ENCODE assay signal across 8 mouse cellular contexts in genomic region chr5:124093852-124094604, GRCm38 (mm10). TPM values are rescaled to one million over a fixed set of nuclear protein-coding genes. Genes with fewer than 3 reads are reported as not detected.
DNase-seq lines count a peak whose midpoint lies in the region; ATAC-seq and TF ChIP-seq lines count a peak whose summit lies in the region.

No protein-coding gene starts in this region.

- H3K9ac ChIP-seq in hindbrain, embryonic 15.5 days, result no peak overlapping the region
- peak overlapping the region; percentile 11; the same call in 1 of the 2 replicates for H3K9ac ChIP-seq in liver, postnatal 0 days (replicated peaks)
- no peak overlapping the region for H3K9ac ChIP-seq in forebrain, embryonic 15.5 days (replicated peaks)

- H3K27me3 ChIP-seq in cerebellum, adult 2 months (ENCODE audit: control insufficient read depth, insufficient read depth, low read length), result no peaks in the 10 kb centered on the region
- H3K27me3 ChIP-seq in hindbrain, embryonic 15.5 days, result no peaks in the 10 kb centered on the region
- peaks cover 29% of the 10 kb centered on the region for H3K27me3 ChIP-seq in hindbrain, embryonic 10.5 days (ENCODE audit: insufficient read depth, poor library complexity, severe bottlenecking)
- H3K27me3 ChIP-seq in liver, postnatal 0 days (ENCODE audit: insufficient read depth, low read length), result no peaks in the 10 kb centered on the region
- peaks cover 4% of the 10 kb centered on the region; the same call in 1 of the 2 replicates for H3K27me3 ChIP-seq in forebrain, embryonic 15.5 days

- WGBS in cerebellum, adult 2 months, result 72% methylated on average over 12 of the region's 12 CpGs
- 91% methylated on average over 12 of the region's 12 CpGs for WGBS in hindbrain, embryonic 15.5 days
- 85% methylated on average over 12 of the region's 12 CpGs for WGBS in hindbrain, embryonic 10.5 days
- 92% methylated on average over 12 of the region's 12 CpGs for WGBS in bone marrow, adult 2 months
- 87% methylated on average over 12 of the region's 12 CpGs for WGBS in liver, postnatal 0 days (ENCODE audit: insufficient replicate concordance)
- 79% methylated on average over 12 of the region's 12 CpGs for WGBS in forebrain, embryonic 15.5 days

- peak overlapping the region; percentile 63 for H3K4me2 ChIP-seq in hindbrain, embryonic 15.5 days
- H3K4me2 ChIP-seq in liver, postnatal 0 days (ENCODE audit: low read depth, low read length), result peak overlapping the region; percentile 99
- H3K4me2 ChIP-seq in forebrain, embryonic 15.5 days (replicated peaks), result no peak overlapping the region

- no peak for TF ChIP-seq POLR2A in cerebellum, adult 2 months (IDR thresholded peaks at IDR 0.05; ENCODE audit: borderline replicate concordance, insufficient read depth, low read length)
- no peak for TF ChIP-seq POLR2A in bone marrow, adult 2 months (IDR thresholded peaks at IDR 0.05; ENCODE audit: borderline replicate concordance, control insufficient read depth, low read depth, low read length)

- no peaks in the 10 kb centered on the region for H3K9me3 ChIP-seq in hindbrain, embryonic 15.5 days
- no peaks in the 10 kb centered on the region for H3K9me3 ChIP-seq in hindbrain, embryonic 10.5 days
- H3K9me3 ChIP-seq in liver, postnatal 0 days (ENCODE audit: low read length), result no peaks in the 10 kb centered on the region
- H3K9me3 ChIP-seq in forebrain, embryonic 15.5 days, result no peaks in the 10 kb centered on the region

- no peaks in the 10 kb centered on the region for H3K36me3 ChIP-seq in hindbrain, embryonic 15.5 days
- no peaks in the 10 kb centered on the region for H3K36me3 ChIP-seq in hindbrain, embryonic 10.5 days
- H3K36me3 ChIP-seq in liver, postnatal 0 days (replicated peaks; ENCODE audit: insufficient read depth, low read length), result peaks cover 3% of the 10 kb centered on the region
- H3K36me3 ChIP-seq in forebrain, embryonic 15.5 days, result no peaks in the 10 kb centered on the region

- peak overlapping the region; percentile 32 for H3K4me3 ChIP-seq in cerebellum, adult 2 months (replicated peaks; ENCODE audit: insufficient read depth, low read depth, low read length)
- no peak overlapping the region for H3K4me3 ChIP-seq in hindbrain, embryonic 15.5 days
- no peak overlapping the region; the same call in 1 of the 2 replicates for H3K4me3 ChIP-seq in hindbrain, embryonic 10.5 days
- H3K4me3 ChIP-seq in bone marrow, adult 2 months (replicated peaks; ENCODE audit: control insufficient read depth, low read depth, low read length), result peak overlapping the region; percentile 76
- peak overlapping the region; percentile 71 for H3K4me3 ChIP-seq in liver, postnatal 0 days (ENCODE audit: low read depth, low read length)
- no peak overlapping the region for H3K4me3 ChIP-seq in forebrain, embryonic 15.5 days

- TF ChIP-seq EP300 in liver, postnatal 0 days (IDR thresholded peaks at IDR 0.05; ENCODE audit: low read depth), result no peak

- H3K27ac ChIP-seq in cerebellum, adult 2 months (ENCODE audit: insufficient read depth, low read length), result peak overlapping the region; percentile 57
- no peak overlapping the region for H3K27ac ChIP-seq in hindbrain, embryonic 15.5 days (replicated peaks)
- no peak overlapping the region for H3K27ac ChIP-seq in hindbrain, embryonic 10.5 days
- peak overlapping the region; percentile 47; the same call in 1 of the 2 replicates for H3K27ac ChIP-seq in bone marrow, adult 2 months (ENCODE audit: control insufficient read depth, insufficient read depth, low read depth, low read length, poor library complexity)
- H3K27ac ChIP-seq in liver, postnatal 0 days (ENCODE audit: low read depth), result no peak overlapping the region
- H3K27ac ChIP-seq in forebrain, embryonic 15.5 days (replicated peaks), result no peak overlapping the region

- H3K4me1 ChIP-seq in cerebellum, adult 2 months (ENCODE audit: control insufficient read depth, insufficient read depth, low read length), result peaks cover 22% of the 10 kb centered on the region
- peaks cover 13% of the 10 kb centered on the region for H3K4me1 ChIP-seq in hindbrain, embryonic 15.5 days (replicated peaks)
- peaks cover 29% of the 10 kb centered on the region for H3K4me1 ChIP-seq in hindbrain, embryonic 10.5 days (replicated peaks)
- peaks cover 4% of the 10 kb centered on the region for H3K4me1 ChIP-seq in bone marrow, adult 2 months (ENCODE audit: control insufficient read depth, insufficient read depth, low read length)
- H3K4me1 ChIP-seq in liver, postnatal 0 days (ENCODE audit: insufficient read depth), result peaks cover 34% of the 10 kb centered on the region
- H3K4me1 ChIP-seq in forebrain, embryonic 15.5 days, result peaks cover 22% of the 10 kb centered on the region

- DNase-seq in cerebellum, adult 2 months, result peak in 1 of 2 experiments; percentile 26
- no peak for DNase-seq in cerebellum, postnatal 4 days (ENCODE audit: low spot score in 2 of 2)
- DNase-seq in hindbrain, embryonic 10.5 days (ENCODE audit: low spot score), result no peak
- no peak for DNase-seq in liver, postnatal 0 days
- DNase-seq in embryo, embryonic 10 days (ENCODE audit: low spot score), result no peak

- no peak for TF ChIP-seq CTCF in cerebellum, adult 2 months (IDR thresholded peaks at IDR 0.05; ENCODE audit: borderline replicate concordance, insufficient read depth, low read depth, low read length)
- no peak for TF ChIP-seq CTCF in bone marrow, adult 2 months (IDR thresholded peaks at IDR 0.05; ENCODE audit: control insufficient read depth, insufficient read depth, low read length)
- no peak for TF ChIP-seq CTCF in liver, postnatal 0 days (IDR thresholded peaks at IDR 0.05; ENCODE audit: low read depth)

- no peak for ATAC-seq in hindbrain, embryonic 15.5 days (ENCODE audit: low FRiP score, low read depth)
- no peak for ATAC-seq in liver, postnatal 0 days
- no peak for ATAC-seq in forebrain, embryonic 15.5 days (replicated peaks)

RNA-seq across cellular contexts. Expression of gene Abcb9, which starts 1.6 kb away (rescaled TPM):
- polyA plus RNA-seq in cerebellum, adult 2 months (2012; rRNA removed), result 34.7 and 37.1 TPM in 2 replicates
- 21.5 and 23.5 TPM in 2 replicates for polyA plus RNA-seq in hindbrain, embryonic 15.5 days (2015; fragmentation: Nextera tagmentation; extraction: Ambion mirVana)
- 1.3 and 1.9 TPM in 2 replicates for polyA plus RNA-seq in hindbrain, embryonic 10.5 days (2016; fragmentation: Nextera tagmentation; extraction: Ambion mirVana)
- polyA plus RNA-seq in bone marrow, adult 2 months (2011; ENCODE audit: insufficient read depth, insufficient read length, low replicate concordance, missing spikeins), result 5.9 and 7.4 TPM in 2 replicates
- 3.7 and 3.8 TPM in 2 replicates for polyA plus RNA-seq in liver, postnatal 0 days (2015; fragmentation: Nextera tagmentation; extraction: Ambion mirVana)
- 10.9 TPM in 2 replicates for polyA plus RNA-seq in forebrain, embryonic 15.5 days (2015; fragmentation: Nextera tagmentation; extraction: Ambion mirVana)

RNA-seq across cellular contexts. Expression of gene Ogfod2, which starts 18.1 kb away (rescaled TPM):
- 47.2 and 52.7 TPM in 2 replicates for polyA plus RNA-seq in cerebellum, adult 2 months (2012; rRNA removed)
- 36.9 and 37.5 TPM in 2 replicates for polyA plus RNA-seq in hindbrain, embryonic 15.5 days (2015; fragmentation: Nextera tagmentation; extraction: Ambion mirVana)
- 20.9 and 23.9 TPM in 2 replicates for polyA plus RNA-seq in hindbrain, embryonic 10.5 days (2016; fragmentation: Nextera tagmentation; extraction: Ambion mirVana)
- 14.8 and 35.5 TPM in 2 replicates for polyA plus RNA-seq in bone marrow, adult 2 months (2011; ENCODE audit: insufficient read depth, insufficient read length, low replicate concordance, missing spikeins)
- polyA plus RNA-seq in liver, postnatal 0 days (2015; fragmentation: Nextera tagmentation; extraction: Ambion mirVana), result 14.9 and 16.8 TPM in 2 replicates
- 34.7 and 35.0 TPM in 2 replicates for polyA plus RNA-seq in forebrain, embryonic 15.5 days (2015; fragmentation: Nextera tagmentation; extraction: Ambion mirVana)

RNA-seq across cellular contexts. Expression of gene Arl6ip4, which starts 21.9 kb away (rescaled TPM):
- polyA plus RNA-seq in cerebellum, adult 2 months (2012; rRNA removed), result 81.6 and 91.0 TPM in 2 replicates
- 78.4 and 81.6 TPM in 2 replicates for polyA plus RNA-seq in hindbrain, embryonic 15.5 days (2015; fragmentation: Nextera tagmentation; extraction: Ambion mirVana)
- polyA plus RNA-seq in hindbrain, embryonic 10.5 days (2016; fragmentation: Nextera tagmentation; extraction: Ambion mirVana), result 117 and 126 TPM in 2 replicates
- 72.3 and 112 TPM in 2 replicates for polyA plus RNA-seq in bone marrow, adult 2 months (2011; ENCODE audit: insufficient read depth, insufficient read length, low replicate concordance, missing spikeins)
- 53.9 and 54.3 TPM in 2 replicates for polyA plus RNA-seq in liver, postnatal 0 days (2015; fragmentation: Nextera tagmentation; extraction: Ambion mirVana)
- polyA plus RNA-seq in forebrain, embryonic 15.5 days (2015; fragmentation: Nextera tagmentation; extraction: Ambion mirVana), result 72.7 and 75.5 TPM in 2 replicates

Comparison
In these comparisons a context has a peak if more than half of its experiments do, and no peak if none do; other contexts are left out.
1. H3K27ac ChIP-seq: peak in cerebellum, adult 2 months (single experiment) and bone marrow, adult 2 months (single experiment); none in hindbrain, embryonic 15.5 days (single experiment), hindbrain, embryonic 10.5 days (single experiment), liver, postnatal 0 days (single experiment) and forebrain, embryonic 15.5 days (single experiment).
2. H3K4me3 ChIP-seq: peak in cerebellum, adult 2 months (single experiment), bone marrow, adult 2 months (single experiment) and liver, postnatal 0 days (single experiment); none in hindbrain, embryonic 15.5 days (single experiment), hindbrain, embryonic 10.5 days (single experiment) and forebrain, embryonic 15.5 days (single experiment).